Mouse (Mus musculus) limb, embryonic 11.5 days (tissue): ENCODE measurements around the gene Gm42669. TPM values are rescaled to one million over a fixed set of nuclear protein-coding genes. Genes with fewer than 3 reads are reported as not detected.

Experiments
- ATAC-seq: fragments of 200-750 bp; cut with Nextera tagmentation; 2 replicates; pipeline ENCODE4 v1.8.0; 2017; ENCODE audit warnings: low read depth; ENCODE audit not compliant: insufficient number of reproducible peaks, low FRiP score, low TSS enrichment
- DNase-seq: peaks from one replicate; pipeline ENCODE4 v3.0.0-alpha.2; 2015; ENCODE audit warnings: low spot score
- H3K27ac ChIP-seq: fragments of 300-500 bp; sonication (generic); replicated peaks from 2 replicates; pipeline ENCODE4 v1.5.1; 2014; ENCODE audit warnings: low read depth, mild to moderate bottlenecking, low read length
- H3K27me3 ChIP-seq: fragments of 300-500 bp; sonication (generic); 2 replicates; pipeline ENCODE4 v1.6.1; 2014; ENCODE audit warnings: mild to moderate bottlenecking, low read length, mixed read lengths; ENCODE audit not compliant: control insufficient read depth, insufficient read depth
- H3K36me3 ChIP-seq: fragments of 300-500 bp; sonication (generic); 2 replicates; pipeline ENCODE4 v1.6.1; 2014; ENCODE audit warnings: mild to moderate bottlenecking, low read length, moderate library complexity, mixed read lengths; ENCODE audit not compliant: control insufficient read depth, insufficient read depth
- H3K4me1 ChIP-seq: fragments of 300-500 bp; sonication (generic); 2 replicates; pipeline ENCODE4 v1.6.1; 2014; ENCODE audit warnings: low read length, mixed read lengths; ENCODE audit not compliant: control insufficient read depth, insufficient read depth
- H3K4me2 ChIP-seq: fragments of 300-500 bp; sonication (generic); 2 replicates; pipeline ENCODE4 v1.6.1; 2014; ENCODE audit warnings: low read depth, mild to moderate bottlenecking, moderate library complexity; ENCODE audit not compliant: severe bottlenecking
- H3K4me3 ChIP-seq: fragments of 300-500 bp; sonication (generic); 2 replicates; pipeline ENCODE4 v1.5.1; 2014; ENCODE audit warnings: low read depth, low read length
- H3K9ac ChIP-seq: fragments of 300-500 bp; sonication (generic); 2 replicates; pipeline ENCODE4 v1.6.1; 2014; ENCODE audit warnings: mild to moderate bottlenecking, low read length
- H3K9me3 ChIP-seq: fragments of 300-500 bp; sonication (generic); 2 replicates; pipeline ENCODE4 v1.6.1; 2016; ENCODE audit warnings: low read length; ENCODE audit not compliant: control insufficient read depth
- WGBS: fragments of 180-500 bp; shearing (Covaris S2); extraction: QIAGEN DNeasy Blood & Tissue Kit; methylation state at CpG from one replicate; pipeline ENCODE4 v1.1.7; 2014; 5-methylcytosine and 5-hydroxymethylcytosine counted together
- polyA plus RNA-seq: library from polyadenylated mRNA; unstranded; fragments of >200 nt; fragmentation: Nextera tagmentation; extraction: Ambion mirVana; gene quantifications from 2 replicates; pipeline ENCODE4 v1.2.1, GENCODE M21; 2014

The Gm42669 gene
- polyA plus RNA-seq, 1 experiment from 2014 or later = 0.41 TPM

- H3K27ac ChIP-seq = no peak overlapping the region
- no peaks in the 10 kb centered on the region for H3K4me1 ChIP-seq
- ATAC-seq = no peak
- H3K9ac ChIP-seq = no peak overlapping the region
- H3K4me2 ChIP-seq = no peak overlapping the region
- no peak for DNase-seq
- H3K9me3 ChIP-seq = no peaks in the 10 kb centered on the region
- H3K27me3 ChIP-seq = no peaks in the 10 kb centered on the region
- WGBS = 89% methylated on average over 2 of the region's 2 CpGs
- no peaks in the 10 kb centered on the region for H3K36me3 ChIP-seq
- no peak overlapping the region for H3K4me3 ChIP-seq
Measured at GRCm38 (mm10) chr5:107492471-107492870, 14.9 kb upstream of the Gm42669 start.

- no peak for DNase-seq
- 94% methylated on average over 5 of the region's 5 CpGs for WGBS
- Histone ChIP-seq H3K9me3 (no peaks in the 10 kb centered on the region), H3K4me2 (no peak overlapping the region), H3K36me3 (no peaks in the 10 kb centered on the region), H3K4me1 (0 out of 2 replicates have a peak, but pooled peaks cover 2% of the 10 kb centered on the region), H3K27ac (no peak overlapping the region), H3K4me3 (no peak overlapping the region), H3K9ac (no peak overlapping the region), H3K27me3 (no peaks in the 10 kb centered on the region)
- no peak for ATAC-seq
Measured at GRCm38 (mm10) chr5:107494759-107495158, 12.7 kb upstream of the Gm42669 start.

- no peak overlapping the region for H3K4me3 ChIP-seq
- no peak overlapping the region for H3K27ac ChIP-seq
- ATAC-seq (no peak), DNase-seq (no peak)
- no peak overlapping the region for H3K4me2 ChIP-seq
- no peaks in the 10 kb centered on the region for H3K9me3 ChIP-seq
- no peaks in the 10 kb centered on the region for H3K36me3 ChIP-seq
- no peak overlapping the region for H3K9ac ChIP-seq
- H3K27me3 ChIP-seq = no peaks in the 10 kb centered on the region
- 88% methylated on average over 2 of the region's 2 CpGs for WGBS
- 0 out of 2 replicates have a peak, but pooled peaks cover 2% of the 10 kb centered on the region for H3K4me1 ChIP-seq
Measured at GRCm38 (mm10) chr5:107496047-107496446, 11.4 kb upstream of the Gm42669 start.

GRCm38 (mm10) chr5:107497519-107498501 is 9.6 kb upstream of the Gm42669 start:
- DNase-seq (no peak), ATAC-seq (no peak)

GRCm38 (mm10) chr5:107498806-107499310 is 8.6 kb upstream of the Gm42669 start:
- DNase-seq (no peak), ATAC-seq (no peak)
- Histone ChIP-seq H3K9me3 (no peaks in the 10 kb centered on the region), H3K27me3 (no peaks in the 10 kb centered on the region), H3K36me3 (no peaks in the 10 kb centered on the region), H3K4me3 (no peak overlapping the region), H3K4me1 (0 out of 2 replicates have a peak, but pooled peaks cover 2% of the 10 kb centered on the region), H3K4me2 (no peak overlapping the region), H3K27ac (no peak overlapping the region), H3K9ac (no peak overlapping the region)
- WGBS = 64% methylated on average over 5 of the region's 5 CpGs

More at GRCm38 (mm10) chr5:107497519-107498501, 9.6 kb upstream of the Gm42669 start:
- no peak overlapping the region for H3K4me3 ChIP-seq
- no peaks in the 10 kb centered on the region for H3K9me3 ChIP-seq
- 0 out of 2 replicates have a peak, but pooled peaks cover 2% of the 10 kb centered on the region for H3K4me1 ChIP-seq
- no peak overlapping the region for H3K9ac ChIP-seq
- H3K27me3 ChIP-seq = no peaks in the 10 kb centered on the region
- H3K27ac ChIP-seq = no peak overlapping the region
- 76% methylated on average over 10 of the region's 10 CpGs for WGBS
- no peak overlapping the region for H3K4me2 ChIP-seq
- no peaks in the 10 kb centered on the region for H3K36me3 ChIP-seq

- H3K9ac ChIP-seq = no peak overlapping the region
- 92% methylated on average over 5 of the region's 5 CpGs for WGBS
- no peak overlapping the region for H3K4me3 ChIP-seq
- H3K36me3 ChIP-seq = no peaks in the 10 kb centered on the region
- H3K27me3 ChIP-seq = no peaks in the 10 kb centered on the region
- no peak overlapping the region for H3K27ac ChIP-seq
- DNase-seq (no peak), ATAC-seq (no peak)
- H3K9me3 ChIP-seq = no peaks in the 10 kb centered on the region
- no peak overlapping the region for H3K4me2 ChIP-seq
- H3K4me1 ChIP-seq = 0 out of 2 replicates have a peak, but pooled peaks cover 2% of the 10 kb centered on the region
Measured at GRCm38 (mm10) chr5:107499891-107500535, 7.4 kb upstream of the Gm42669 start.

GRCm38 (mm10) chr5:107500741-107501140 is 6.7 kb upstream of the Gm42669 start:
- Histone ChIP-seq H3K4me3 (no peak overlapping the region), H3K4me1 (0 out of 2 replicates have a peak, but pooled peaks cover 2% of the 10 kb centered on the region), H3K9me3 (no peaks in the 10 kb centered on the region), H3K4me2 (no peak overlapping the region), H3K36me3 (no peaks in the 10 kb centered on the region), H3K27me3 (no peaks in the 10 kb centered on the region), H3K9ac (no peak overlapping the region), H3K27ac (no peak overlapping the region)
- DNase-seq (no peak), ATAC-seq (no peak)
- WGBS = 91% methylated on average over 1 of the region's 1 CpGs

- Histone ChIP-seq H3K4me3 (no peak overlapping the region), H3K9me3 (no peaks in the 10 kb centered on the region), H3K4me2 (no peak overlapping the region), H3K9ac (no peak overlapping the region), H3K27ac (no peak overlapping the region), H3K27me3 (no peaks in the 10 kb centered on the region), H3K4me1 (no peaks in the 10 kb centered on the region), H3K36me3 (no peaks in the 10 kb centered on the region; the same call in 1 of the 2 replicates)
- ATAC-seq (no peak), DNase-seq (no peak)
- WGBS = 88% methylated on average over 10 of the region's 10 CpGs
Measured at GRCm38 (mm10) chr5:107510503-107510902, 3.1 kb downstream of the Gm42669 start.
